Mouse (Mus musculus): ENCODE measurements at regions not wholly inside any gene's neighbourhood (a gene's known extent, or its start where the extent isn't known, plus 50 kb on each side); places are given as distances from the start of the nearest gene placed in this dataset.

DNA sequence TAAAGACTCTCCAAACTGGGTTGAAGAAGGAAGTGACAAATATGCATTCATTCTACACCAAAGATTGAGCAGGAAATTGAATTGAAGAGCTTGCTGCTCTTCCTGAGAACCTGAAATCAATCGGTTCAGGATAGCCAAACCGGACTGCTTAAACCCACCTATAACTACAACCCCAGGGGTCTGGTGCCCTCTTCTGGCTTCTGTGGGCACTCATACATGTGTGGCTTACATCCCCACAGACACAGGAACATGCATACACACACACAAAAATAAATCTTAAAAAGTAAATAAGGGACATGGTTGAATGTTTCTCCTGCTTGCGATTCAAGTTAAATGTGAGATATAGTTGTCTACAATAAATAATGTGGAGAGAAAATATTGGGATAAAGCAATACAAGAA, 244.7 kb upstream of the Noct start:
- TF ChIP-seq CTCF (IDR thresholded peaks at IDR 0.05; ENCODE audit: low read depth, low read length): no peak
- TF ChIP-seq TAL1 (conservative IDR thresholded peaks at IDR 0.05; ENCODE audit: low read depth, low read length): no peak
